Mouse (Mus musculus) stomach, adult 2 months (tissue): ENCODE measurements around the gene Rpl37. TPM values are rescaled to one million over a fixed set of nuclear protein-coding genes. Genes with fewer than 3 reads are reported as not detected.

ENCODE experiments used
- polyA plus RNA-seq: library from polyadenylated mRNA; depleted of rRNA; stranded (reverse); fragments of >200 nt; gene quantifications from 2 replicates; pipeline ENCODE4 v1.2.3, GENCODE M21; 2012; rRNA removed

Rpl37 gene
- 104 and 107 TPM in 2 replicates for polyA plus RNA-seq

GRCm38 (mm10) chr15:5116270-5117030, at the start of gene Rpl37:
TSS of gene Rpl37 (plus strand) at chr15:5116645.

DNA sequence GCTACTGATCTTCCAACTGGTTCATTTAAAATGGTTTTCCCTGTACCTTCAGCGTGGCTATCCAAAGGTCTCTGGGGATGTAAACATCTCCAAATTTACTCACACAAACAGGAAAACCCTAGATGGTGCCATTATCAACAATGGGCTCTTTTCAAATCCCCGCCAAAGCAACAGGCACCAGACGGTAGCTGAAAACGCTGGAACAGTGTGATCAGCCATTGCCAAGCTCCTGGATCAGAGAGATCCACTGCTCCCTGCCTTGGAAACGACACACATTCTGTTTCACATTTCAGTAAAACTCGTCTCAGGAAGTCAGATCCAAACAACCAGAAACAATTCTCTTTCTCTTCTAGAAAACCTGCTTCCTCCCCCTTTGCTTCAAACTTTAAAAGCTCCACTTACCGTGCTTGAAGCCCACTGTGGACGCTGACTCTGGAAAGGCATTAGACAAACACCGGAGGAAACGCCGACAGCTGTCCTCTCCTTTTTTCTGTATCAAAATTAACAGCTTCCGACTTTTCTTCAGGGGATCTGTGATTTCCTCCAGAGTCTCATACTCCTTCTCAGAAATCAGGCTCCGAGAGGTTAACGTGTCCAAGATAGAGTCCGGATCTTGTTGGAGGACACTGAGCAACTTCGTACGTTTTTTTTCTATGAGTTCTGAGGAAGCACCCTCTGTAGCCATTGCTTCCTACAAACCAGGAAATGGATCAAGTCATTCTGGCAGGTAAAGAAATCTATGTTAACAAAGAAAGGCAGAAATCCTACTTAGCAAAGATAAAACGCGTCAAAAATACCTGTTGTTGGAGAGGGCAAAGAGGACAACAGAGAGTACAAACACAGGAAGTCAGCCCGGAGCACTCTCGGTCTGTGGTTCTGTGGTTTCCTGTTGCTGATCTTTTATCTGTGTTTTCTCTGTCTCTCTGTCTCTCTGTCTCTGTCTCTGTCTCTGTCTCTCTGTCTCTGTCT, 8.5 kb upstream of the Rpl37 start, which contains the start of gene Card6:
Gene Card6, minus strand, starts transcription at position 854 of the 969 bp plus-strand sequence.

DNA sequence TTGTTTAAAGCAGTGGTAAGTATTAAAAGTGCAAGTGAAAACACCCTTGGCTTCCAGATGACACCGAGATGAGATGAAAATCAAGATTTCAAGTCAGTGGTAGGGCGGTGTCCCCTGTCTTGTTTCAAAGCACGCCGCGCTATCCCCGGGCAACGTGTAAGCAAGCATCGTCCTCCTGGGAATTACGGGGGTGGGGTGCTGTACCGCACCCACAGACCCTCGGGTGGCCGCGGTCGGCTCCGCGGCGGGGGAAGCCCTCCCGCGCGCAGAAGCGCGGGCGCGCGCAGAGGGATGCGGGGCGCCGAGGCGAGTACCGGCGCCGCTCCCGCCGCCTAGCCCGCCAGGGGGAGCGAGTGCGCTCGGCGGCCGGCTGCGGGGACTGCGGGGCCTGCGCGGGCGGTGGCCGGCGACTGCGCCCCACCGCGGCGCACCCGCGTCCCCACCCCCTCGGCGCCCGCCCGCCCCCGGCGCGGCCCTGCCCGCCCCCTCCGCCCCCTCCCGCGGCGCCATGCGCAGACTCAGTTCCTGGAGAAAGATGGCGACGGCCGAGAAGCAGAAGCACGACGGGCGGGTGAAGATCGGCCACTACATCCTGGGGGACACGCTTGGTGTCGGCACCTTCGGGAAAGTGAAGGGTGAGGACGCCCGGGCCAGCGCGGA, 27.0 kb downstream of the Rpl37 start, which contains the start of gene Prkaa1:
Gene Prkaa1, plus strand, starts transcription at position 501 of the 660 bp plus-strand sequence.

Other genes starting within 250 kb of the Rpl37 start
- gene Mroh2b, start 217.9 kb upstream of the Rpl37 start, polyA plus RNA-seq = not detected in 2 replicates
- gene C7, start 52.9 kb upstream of the Rpl37 start, polyA plus RNA-seq = 0.14 and 0.55 TPM in 2 replicates
- 0.59 and 0.88 TPM in 2 replicates for gene Card6, start 8.1 kb upstream of the Rpl37 start, polyA plus RNA-seq
- 0.46 and 0.84 TPM in 2 replicates for gene Prkaa1, start 27.2 kb downstream of the Rpl37 start, polyA plus RNA-seq
- gene Ttc33, start 68.9 kb downstream of the Rpl37 start, polyA plus RNA-seq = 0.26 and 0.45 TPM in 2 replicates
- gene Ptger4, start 127.5 kb downstream of the Rpl37 start, polyA plus RNA-seq = 10.3 and 14.2 TPM in 2 replicates